Mouse (Mus musculus) telencephalon, adult 2 months (tissue): ENCODE measurements at regions not wholly inside any gene's neighbourhood (a gene's known extent, or its start where the extent isn't known, plus 50 kb on each side); places are given as distances from the start of the nearest gene placed in this dataset.

ENCODE experiments used
- DNase-seq: peaks from one replicate; pipeline ENCODE4 v3.0.0-alpha.2; 2011; ENCODE audit warnings: low read depth, low spot score

DNA sequence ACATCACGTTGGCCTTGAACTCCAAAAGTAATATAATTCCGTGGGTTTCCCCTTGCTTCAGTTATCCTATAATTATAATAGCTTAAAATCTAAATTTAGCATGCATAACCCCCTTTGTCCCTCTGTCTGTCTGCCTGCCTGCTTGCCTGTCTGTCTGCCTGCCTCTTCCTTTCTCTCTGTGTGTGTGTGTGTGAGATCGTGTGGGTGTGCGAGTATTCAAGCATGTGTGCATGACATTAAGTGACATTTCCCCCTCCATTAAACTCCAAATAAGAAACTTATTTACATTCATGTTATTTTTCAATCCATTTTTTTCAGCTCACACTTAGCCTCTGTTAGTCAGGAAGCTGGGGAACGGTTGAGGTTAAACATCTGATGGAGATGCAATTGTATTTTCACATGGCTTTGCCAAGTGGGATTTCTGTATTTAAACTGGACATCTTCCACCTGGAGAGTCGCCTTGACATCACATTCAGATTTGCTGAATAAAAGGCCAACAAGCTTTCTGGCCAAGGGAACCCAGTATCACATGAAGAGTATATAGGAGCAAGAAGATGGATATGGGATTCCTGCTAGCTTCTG is 130.8 kb upstream of the Map3k1 start:
- no peak for DNase-seq

DNA sequence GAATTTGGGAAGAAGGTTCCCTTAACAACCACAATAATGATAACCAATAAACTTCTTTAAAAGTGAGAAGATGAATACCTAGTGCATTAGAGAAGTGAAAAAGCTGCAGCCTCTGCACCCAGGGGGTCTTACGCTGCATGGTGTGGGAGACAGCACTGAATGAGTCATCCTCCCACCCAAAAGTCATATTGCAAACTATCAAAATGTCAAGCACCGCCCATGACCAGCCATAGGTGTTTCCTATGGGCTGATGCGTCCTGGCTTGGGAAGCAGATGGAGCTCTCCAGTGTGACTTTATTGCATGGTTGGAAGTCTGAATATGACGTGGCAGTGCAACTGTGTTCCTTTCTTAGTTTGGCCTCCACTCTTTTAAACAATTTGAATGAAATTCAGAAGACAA is 131.5 kb upstream of the Map3k1 start:
- DNase-seq = no peak

DNA sequence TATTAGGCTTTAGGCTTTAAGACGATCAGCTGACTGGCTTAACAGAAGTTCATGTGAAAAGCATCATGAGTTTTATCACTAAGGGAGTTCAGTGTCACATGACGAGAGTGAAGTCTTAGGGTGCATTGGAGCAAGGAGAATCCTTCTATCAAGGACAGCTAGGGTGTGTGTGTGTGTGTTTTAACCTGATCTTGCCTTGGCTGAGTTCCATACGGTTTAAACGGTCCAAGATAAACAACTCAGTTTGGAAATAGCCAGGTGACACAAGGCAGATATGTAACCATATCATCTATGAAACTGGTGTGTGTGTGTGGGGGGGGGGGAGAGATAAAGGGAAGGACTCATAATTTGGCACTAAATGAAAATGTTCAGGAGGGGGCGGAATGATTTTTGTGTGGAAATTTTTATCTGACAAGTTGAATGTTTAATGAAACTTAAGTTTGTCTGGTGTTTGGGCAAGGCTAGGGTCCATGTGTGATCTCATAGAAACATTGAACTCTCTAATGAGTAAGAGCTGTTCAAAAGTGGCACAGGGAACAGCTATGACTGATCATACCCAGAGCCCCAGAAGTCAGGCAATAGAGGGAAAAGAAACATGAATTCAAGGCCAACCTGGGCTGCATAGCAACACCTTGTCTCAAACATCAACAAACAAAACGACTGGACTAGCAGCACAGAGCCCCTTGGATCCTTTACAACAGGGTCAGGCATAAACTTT is 132.2 kb upstream of the Map3k1 start:
- DNase-seq = no peak

DNA sequence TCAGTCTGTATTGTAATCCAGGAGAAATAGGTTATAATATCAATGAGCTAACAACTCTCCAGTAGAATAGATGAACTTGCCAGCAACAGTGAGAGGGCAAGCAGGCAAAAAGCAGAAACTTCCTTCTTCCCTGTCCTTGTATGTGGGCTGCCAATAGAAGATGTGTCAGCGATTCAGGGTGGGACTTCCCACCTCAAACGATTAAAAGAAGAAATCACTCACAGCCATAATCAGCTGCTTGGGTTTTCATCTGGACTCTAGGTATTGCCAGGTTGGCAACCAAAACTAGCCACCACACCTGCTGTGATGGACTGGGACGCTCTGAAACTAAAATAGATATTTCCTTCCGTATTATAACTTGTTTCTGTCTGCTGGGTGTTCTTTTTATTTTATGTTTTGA is 133.2 kb upstream of the Map3k1 start:
- DNase-seq = no peak

DNA sequence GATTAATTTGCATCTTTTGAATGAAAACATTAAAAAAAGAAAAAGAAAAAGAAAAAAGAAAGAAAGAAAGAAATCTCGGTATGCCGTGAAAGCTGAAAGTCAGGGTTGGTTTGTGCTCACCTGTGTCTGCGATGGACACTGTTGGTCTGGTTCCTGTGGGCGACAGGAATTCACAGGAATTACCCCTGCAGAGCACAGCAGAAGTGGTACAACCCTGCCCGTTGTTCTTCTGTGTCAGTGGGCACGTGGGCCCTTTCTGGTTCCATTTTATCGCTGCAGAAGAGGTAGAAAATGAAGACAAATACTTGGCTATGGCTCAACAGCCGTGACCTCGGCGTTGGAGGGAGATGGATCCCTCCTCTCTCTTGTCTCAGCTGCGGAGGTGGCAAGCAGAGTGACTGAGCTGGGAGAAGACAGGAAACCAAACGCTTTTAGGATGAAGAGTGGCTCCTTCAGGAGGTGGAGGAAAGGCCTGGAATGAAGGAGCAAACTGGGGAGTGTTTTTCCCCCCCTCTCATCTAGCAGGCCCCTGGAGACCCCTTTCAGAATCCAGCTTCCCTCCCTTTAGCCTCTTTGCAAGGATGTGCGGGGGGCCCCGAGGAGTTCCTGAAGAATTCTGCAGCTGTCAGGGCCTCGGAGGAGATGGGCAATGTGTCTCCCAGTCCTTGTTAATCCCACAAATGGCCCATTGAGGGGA is 134.7 kb upstream of the Map3k1 start:
- no peak for DNase-seq

DNA sequence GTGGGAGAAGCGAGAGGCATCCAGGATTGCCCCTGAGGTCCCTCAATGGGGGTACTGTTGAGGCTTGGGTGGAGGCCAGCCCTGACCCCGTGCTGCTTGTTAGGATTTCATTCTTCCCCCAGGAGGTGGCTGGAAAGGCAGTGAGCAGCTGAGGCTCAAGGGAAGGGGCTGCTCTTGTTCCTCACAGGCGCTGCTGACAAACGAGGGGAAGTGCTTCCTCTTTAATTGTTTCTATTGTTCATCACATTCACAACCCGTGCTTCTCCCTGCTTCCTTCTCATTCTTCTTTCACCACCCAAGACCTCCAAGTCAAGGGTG is 135.3 kb upstream of the Map3k1 start:
- no peak for DNase-seq

DNA sequence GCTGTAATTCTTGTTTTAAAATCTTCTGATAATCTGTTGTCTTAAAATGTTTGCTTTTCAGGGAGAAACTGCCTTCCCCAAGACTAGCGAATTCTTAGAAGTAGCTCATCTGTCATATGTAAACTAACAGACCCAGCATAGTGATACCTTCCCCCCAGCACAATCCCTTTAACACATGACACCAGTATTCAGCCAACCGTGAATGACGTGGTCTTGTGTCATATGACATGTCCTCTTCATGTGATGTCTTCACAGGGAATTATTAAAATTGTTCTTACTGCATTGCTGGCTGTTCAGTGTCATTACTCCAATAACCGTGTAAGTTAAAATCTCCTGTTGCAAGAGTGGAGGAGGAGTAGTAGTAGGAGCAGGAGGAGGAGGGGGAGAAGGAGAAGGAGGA is 137.5 kb upstream of the Map3k1 start:
- no peak for DNase-seq

DNA sequence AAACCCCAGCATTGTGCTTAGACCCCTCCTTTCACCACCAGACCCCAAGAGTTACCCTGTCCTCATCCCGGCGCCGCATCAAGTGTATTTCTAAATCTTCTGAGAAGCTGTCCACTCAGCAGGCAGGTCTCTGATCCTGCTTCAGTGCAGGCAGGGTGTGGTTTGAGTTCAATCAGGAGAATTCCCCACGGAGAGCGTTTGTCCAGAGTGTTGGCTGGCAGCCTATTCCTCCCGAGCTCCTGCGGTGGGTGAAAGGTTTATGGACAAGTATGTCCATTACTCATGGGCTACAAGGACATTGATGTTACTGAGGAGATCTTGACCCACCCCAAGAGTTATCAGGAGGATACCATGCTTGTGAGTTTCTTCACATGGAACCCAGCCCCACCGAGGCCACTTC is 138.0 kb upstream of the Map3k1 start:
- DNase-seq = no peak

DNA sequence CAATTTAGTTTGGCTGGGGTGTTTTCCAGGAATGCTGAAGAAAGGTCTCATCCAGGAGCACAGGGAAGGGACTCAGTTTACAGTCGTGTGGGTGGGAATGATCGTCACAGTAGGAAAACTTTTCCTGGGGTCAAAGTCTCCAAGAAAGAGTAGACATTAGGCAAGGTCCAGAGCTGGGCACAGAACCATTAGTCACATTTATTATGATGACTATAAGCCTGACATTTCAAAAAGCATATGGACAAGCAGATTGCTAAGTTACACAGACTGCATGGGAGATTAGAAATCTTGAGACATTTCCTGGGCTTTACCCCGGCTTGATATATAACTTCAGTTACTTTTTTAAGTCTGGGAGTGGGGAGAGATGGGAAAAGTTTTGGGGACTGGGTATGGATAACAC is 139.6 kb upstream of the Map3k1 start:
- no peak for DNase-seq

DNA sequence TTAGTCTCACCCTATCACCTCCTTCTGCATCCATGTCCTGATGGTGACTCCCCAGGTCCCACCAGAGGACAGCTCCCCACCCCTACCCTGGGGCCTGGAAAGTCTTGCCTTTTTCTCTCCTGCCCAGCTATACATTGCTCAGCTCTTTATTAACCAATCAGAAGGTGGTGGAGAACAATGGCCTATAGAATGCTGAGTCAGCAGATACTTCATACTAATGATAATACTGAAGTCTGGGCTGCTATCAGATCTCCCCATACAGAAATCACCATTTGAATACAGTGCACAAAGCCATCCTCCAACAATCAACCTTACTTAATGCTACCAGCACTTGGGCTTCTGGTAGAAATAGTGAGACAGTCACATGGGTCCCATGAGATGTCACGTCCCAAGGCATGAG is 141.2 kb upstream of the Map3k1 start:
- DNase-seq = no peak

DNA sequence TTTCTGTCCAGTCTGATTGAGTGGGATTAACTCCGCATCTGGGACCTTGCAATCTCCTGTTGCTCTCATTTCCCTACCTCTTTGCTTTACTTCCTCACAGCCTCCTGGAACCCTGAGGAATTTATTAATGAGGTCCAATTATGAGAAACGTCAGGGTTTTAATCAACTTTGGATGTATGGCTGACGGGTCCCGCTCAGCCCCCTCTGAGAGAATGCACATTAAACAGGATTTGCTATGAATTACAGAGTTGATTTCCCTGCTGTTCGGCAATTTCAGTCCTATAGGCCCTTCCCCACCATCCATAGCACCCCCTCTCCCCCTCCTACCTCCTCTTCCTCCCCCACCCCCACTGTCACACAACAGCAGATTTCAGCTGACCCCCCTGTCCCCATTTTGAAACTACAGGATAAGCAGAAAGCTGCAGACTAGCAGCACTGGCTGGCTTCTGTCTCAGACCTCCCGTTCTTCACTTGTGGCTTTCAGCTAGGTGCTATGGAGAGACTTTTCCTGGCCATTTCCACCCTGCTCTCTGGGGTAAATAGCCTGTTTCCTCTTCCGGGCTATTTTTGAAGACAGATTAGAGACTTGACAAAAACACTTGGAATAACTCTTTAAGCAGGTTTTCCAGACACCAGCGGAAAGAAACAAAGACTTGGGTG is 145.2 kb upstream of the Map3k1 start:
- no peak for DNase-seq

DNA sequence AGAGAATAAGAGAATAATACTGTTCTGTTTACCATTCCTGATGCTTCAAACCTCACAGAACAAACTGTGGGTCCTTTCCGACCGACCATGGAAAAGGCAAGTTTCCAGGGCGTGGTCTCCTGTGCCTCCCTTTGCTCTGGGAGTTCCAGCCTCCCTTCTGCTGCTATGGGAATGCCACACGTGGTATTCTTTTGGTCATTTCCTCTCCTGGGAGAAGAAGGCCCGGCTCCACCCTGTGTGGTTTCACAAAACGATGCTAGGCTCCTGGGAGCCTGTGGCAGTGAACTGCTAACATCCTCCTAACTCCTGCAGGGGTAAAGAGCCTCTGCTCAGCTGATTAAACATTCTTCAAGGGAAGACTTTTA is 145.7 kb upstream of the Map3k1 start:
- DNase-seq = no peak

DNA sequence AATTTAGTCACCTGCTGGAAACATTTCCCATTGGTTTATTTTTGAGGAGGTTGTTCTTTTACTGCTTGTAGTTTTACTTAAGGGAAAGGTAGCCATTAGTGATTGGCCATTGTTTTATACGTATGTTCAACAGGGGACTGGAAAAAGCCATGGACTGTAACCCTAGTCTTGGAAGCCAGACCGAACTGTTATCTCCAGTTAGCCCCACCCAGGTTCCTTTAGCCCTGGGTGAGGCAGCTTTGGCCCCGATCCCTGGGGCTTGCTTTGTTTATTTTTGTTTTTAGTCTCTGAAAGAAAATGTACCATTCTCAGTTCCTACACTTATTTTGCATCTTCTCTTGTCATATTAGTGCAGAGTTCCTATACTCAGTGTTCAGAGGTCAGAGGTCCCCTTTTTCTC is 148.3 kb upstream of the Map3k1 start:
- no peak for DNase-seq

DNA sequence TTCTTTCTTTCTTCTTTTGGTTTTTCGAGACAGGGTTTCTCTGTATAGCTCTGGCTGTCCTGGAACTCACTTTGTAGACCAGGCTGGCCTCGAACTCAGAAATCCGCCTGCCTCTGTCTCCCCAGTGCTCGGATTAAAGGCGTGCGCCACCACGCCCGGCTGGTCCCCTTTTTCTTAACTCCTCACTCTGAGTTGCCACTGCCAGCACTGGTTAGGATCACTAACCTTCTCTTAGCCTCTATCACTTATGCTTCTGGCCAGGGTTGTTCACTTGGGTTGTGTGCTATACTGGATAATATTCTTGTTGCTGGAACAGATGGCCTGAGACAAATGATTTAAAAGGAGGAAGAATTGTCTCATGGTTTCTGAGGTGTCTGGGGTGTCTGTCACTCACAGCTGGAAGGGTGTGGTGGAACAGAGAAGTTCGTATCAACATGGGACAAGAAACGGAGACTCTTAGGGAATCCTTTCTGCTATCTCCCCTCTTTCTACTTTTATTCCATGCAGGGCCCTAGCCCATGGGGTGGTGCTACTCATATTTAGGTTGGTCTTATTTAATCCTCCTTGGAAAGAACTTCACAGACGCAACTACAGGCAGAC is 149.0 kb upstream of the Map3k1 start:
- DNase-seq = no peak

DNA sequence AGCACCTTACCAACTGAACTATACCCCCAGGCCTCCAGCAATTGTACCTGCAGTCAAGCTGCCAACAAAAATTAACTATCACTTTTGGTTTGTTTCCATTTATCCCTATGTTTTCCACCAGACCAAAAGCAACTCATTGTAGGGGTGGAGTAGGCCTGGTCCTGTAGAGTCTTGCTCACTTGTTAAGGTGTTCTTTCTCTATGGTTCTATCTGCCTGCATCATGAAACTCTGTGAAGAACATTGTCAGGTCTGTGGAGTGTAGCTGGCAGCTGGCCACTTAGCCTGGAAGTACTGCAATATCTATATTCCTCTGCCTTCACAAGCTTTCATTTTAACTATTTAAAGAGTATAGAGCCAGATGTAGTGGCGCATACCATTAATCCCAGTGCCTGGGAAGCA is 149.6 kb upstream of the Map3k1 start:
- no peak for DNase-seq

DNA sequence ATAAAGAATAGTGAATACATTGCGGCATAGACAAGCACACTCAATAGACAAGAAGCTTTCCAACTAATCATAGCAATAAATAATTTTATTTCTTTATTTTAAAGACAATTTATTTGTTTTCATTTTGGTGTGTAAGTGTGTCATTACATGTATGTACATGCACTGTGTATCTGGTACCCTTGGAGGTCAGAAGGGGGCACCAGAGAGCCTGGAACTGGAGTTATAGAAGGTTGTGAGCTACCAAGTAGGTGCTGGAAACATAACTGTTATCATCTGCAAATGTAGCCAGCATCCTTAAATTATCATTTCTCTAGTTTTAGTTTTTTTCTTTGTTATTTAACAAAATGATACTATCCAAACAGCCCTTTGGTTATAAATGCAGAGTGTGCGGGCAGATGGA is 151.2 kb upstream of the Map3k1 start:
- DNase-seq = no peak

DNA sequence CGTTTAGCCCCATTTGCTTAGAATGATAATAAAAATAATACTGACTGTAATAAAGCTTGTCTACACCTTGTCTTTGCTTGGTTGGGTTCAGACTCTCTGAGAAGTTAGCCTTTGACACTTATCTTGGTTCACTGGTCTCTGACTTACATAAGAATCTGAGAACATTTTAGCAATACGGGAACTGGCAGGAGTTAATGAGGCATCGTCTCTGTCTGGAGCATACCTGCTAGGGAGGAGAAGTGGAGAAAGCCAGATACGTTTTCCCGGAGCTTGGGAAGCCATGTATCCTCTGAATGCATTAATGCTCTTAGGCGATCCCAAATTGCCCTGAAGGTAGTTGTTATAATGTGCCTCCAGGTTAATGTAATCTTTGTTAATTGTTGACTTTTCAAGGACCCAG is 152.6 kb upstream of the Map3k1 start:
- DNase-seq = no peak

DNA sequence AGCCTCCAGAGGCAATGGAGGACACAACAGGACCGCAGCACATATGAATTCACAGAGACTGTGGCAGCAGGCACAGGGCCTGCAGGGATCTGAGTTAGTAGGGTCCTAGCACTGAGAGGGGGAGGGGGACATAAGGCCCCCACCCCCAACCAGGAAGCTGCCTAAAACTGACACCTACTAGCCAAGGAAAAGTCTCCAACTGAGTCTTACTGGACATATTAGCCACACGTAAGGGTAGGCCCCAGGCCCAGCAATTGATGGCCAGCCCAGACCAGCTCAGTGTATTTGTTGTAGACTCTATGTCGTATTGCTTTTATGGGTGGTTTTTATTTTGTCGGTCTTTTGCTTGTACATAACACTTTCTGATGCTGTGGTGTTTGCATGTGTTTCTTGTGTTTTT is 153.4 kb upstream of the Map3k1 start:
- no peak for DNase-seq

DNA sequence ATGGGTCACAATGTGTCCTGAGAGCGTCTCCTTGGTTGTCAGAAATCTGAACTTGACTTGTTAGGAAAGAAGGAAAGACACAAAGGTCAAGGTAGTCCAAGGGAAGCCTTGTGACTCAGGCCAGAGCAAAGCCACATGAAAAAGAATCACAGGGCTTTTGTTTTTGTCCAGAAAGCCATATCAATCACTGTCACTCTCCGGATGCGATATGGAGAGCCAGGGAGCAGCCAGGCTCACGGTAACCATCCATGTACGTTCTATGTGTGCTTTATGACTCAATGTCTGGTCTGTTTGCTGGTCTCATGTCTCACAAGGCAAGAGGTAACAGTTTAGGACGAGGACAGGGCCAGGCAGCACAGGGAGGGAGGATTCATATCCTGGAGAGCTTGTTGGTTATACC is 157.3 kb upstream of the Map3k1 start:
- DNase-seq = no peak

DNA sequence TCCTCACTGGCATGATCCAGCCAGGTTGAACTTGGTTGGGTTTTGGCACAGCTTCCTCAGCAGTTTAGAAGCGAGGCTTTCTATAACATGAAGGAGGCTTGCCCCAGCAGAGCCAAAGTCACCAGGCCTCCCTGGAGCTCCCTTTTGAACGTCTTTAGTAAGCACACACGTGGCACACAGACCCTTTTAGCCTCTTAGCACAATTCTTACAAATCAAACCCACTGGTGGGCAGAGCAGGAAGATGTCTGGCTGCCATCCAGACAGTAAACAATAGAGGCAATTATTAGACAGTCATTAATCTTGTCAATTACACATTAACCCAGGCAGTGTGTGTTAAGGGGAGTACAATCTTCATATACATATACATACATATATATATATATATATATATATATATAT is 157.8 kb upstream of the Map3k1 start:
- no peak for DNase-seq

DNA sequence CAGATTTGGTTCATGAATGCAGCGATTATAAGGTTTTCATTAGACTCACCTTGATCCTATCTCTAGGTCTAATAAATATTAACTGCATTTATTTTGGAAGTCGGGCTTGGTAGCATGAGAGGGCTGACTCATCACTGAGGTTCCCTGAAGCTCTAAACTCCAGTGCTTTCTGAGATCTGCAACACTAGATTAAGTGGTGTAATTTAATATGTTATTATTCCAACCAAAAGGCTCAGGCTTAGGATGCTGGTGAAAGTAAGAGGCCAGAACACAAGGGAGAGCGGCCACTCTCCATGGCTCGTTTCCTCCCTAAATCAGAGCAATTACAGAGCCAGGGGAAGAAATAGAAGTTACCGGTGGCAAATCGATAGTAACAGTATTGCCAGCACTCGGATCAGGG is 159.4 kb upstream of the Map3k1 start:
- DNase-seq = no peak

DNA sequence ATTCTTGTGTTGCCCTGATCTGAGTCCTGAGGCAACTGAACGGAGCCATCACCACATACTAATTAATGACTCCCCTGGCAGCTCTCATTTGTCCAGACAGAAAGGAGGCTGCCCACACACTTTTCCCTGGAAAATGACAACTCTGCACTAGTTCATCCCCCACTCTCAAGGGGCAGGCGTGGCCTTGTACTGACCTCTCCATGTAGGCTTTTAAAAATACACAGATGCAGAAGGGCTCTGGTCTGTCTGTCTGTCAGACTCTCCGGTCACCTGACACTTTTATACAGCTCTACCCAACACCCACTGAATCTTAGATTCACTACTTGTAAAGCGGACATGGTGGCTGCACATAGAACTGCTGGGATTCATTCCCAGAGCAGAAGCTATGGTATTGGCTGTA is 165.5 kb upstream of the Map3k1 start:
- no peak for DNase-seq

DNA sequence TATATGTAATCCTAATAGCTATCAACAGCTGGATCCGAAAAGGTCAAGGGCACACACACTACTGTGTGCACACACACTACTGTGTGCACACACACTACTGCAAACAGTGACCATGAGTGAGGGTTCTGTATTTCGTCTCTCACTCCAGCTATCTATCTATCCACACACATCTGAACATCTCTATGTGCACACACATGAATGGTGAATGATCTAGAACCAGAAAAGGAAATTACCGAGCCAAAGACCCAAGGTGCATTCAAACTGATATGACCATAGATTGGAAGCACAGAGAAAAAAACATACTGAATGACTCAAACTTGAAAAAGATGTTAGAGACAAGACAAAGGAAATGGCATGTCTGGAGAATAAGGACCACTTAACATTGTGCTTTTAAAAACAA is 166.8 kb upstream of the Map3k1 start:
- no peak for DNase-seq
